Mouse (Mus musculus) CH12.LX (cell line): ENCODE measurements at regions not wholly inside any gene's neighbourhood (a gene's known extent, or its start where the extent isn't known, plus 50 kb on each side); places are given as distances from the start of the nearest gene placed in this dataset.

Experiments used
- CHD2 ChIP-seq: IDR thresholded peaks from 2 replicates; pipeline ENCODE4 v1.6.1; 2011; ENCODE audit warnings: low read length, improper control_type of control experiment
- CTCF ChIP-seq, 2 experiments: IDR thresholded peaks in 1 of 2; conservative IDR thresholded peaks in 1 of 2; 2 replicates each; pipeline ENCODE4 v1.5.1; 2011 to 2012; ENCODE audit warnings: low read depth in 2 of 2, low read length in 2 of 2, improper control_type of control experiment in 1 of 2, inconsistent platforms in 1 of 2, mild to moderate bottlenecking in 1 of 2, moderate library complexity in 1 of 2
- EP300 ChIP-seq: IDR thresholded peaks from 2 replicates; pipeline ENCODE4 v1.6.1; 2011; ENCODE audit warnings: low read length, improper control_type of control experiment
- JUN ChIP-seq: IDR thresholded peaks from 2 replicates; pipeline ENCODE4 v1.6.1; 2011; ENCODE audit warnings: low read depth, mild to moderate bottlenecking, low read length, improper control_type of control experiment, moderate library complexity; ENCODE audit not compliant: insufficient read depth
- MAX ChIP-seq: IDR thresholded peaks from 2 replicates; pipeline ENCODE4 v1.6.1; 2011; ENCODE audit warnings: low read length, improper control_type of control experiment
- MAZ ChIP-seq: IDR thresholded peaks from 2 replicates; pipeline ENCODE4 v1.6.1; 2012; ENCODE audit warnings: low read depth, mild to moderate bottlenecking, inconsistent platforms, low read length, improper control_type of control experiment, moderate library complexity
- NELFE ChIP-seq: IDR thresholded peaks from 2 replicates; pipeline ENCODE4 v1.6.1; 2011; ENCODE audit warnings: low read depth, low read length, improper control_type of control experiment
- NRF1 ChIP-seq: IDR thresholded peaks from 2 replicates; pipeline ENCODE4 v1.6.1; 2014; ENCODE audit warnings: low read depth, mild to moderate bottlenecking, inconsistent platforms, low read length, improper control_type of control experiment, moderate library complexity
- POLR2A ChIP-seq: IDR thresholded peaks from 2 replicates; pipeline ENCODE4 v1.6.1; 2011; ENCODE audit warnings: low read depth, mild to moderate bottlenecking, improper control_type of control experiment, low read length
- POLR2AphosphoS2 ChIP-seq: IDR thresholded peaks from 2 replicates; pipeline ENCODE4 v1.6.1; 2011; ENCODE audit warnings: low read depth, low read length, improper control_type of control experiment
- TCF12 ChIP-seq: IDR thresholded peaks from 2 replicates; pipeline ENCODE4 v1.6.1; 2014; ENCODE audit warnings: low read depth, mild to moderate bottlenecking, inconsistent platforms, low read length, improper control_type of control experiment
- USF2 ChIP-seq: conservative IDR thresholded peaks from 2 replicates; pipeline ENCODE4 v1.6.1; 2011; ENCODE audit warnings: low read depth, low read length, improper control_type of control experiment
- ZKSCAN1 ChIP-seq: IDR thresholded peaks from 2 replicates; pipeline ENCODE4 v1.6.1; 2012; ENCODE audit warnings: low read depth, inconsistent platforms, low read length, improper control_type of control experiment, borderline replicate concordance

DNA sequence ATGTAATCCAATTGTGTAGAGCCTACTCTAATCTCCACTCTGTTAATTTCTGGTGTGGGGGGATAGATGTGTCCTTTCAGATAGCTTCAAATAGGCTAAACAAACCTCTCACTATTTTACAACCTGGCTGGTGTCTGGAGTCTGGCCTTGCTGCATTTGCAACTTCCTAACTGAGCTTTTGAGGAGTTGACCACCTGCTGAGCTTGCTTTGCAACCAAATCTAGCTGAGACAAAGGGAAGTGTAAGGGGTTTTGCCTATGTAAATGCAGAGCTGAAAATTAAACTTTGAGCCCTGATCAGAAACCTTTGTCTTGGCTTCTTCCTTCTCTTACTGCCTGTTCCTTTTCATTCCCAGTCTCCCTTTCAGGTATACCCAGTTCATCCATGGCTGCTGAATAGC, 404.3 kb downstream of the Cetn3 start:
- TF ChIP-seq CTCF (conservative IDR thresholded peaks at IDR 0.05 in 1 of 2, IDR thresholded peaks at IDR 0.05 in 1 of 2; ENCODE audit: low read depth in 2 of 2, low read length in 2 of 2) (no peak), USF2 (no peak), POLR2A (no peak), POLR2AphosphoS2 (no peak), ZKSCAN1 (no peak), NRF1 (no peak), JUN (no peak), MAX (no peak), NELFE (no peak), EP300 (no peak), MAZ (no peak), CHD2 (no peak), TCF12 (no peak)
